ENCODE assay signal across 8 mouse cellular contexts in the genomic region with DNA sequence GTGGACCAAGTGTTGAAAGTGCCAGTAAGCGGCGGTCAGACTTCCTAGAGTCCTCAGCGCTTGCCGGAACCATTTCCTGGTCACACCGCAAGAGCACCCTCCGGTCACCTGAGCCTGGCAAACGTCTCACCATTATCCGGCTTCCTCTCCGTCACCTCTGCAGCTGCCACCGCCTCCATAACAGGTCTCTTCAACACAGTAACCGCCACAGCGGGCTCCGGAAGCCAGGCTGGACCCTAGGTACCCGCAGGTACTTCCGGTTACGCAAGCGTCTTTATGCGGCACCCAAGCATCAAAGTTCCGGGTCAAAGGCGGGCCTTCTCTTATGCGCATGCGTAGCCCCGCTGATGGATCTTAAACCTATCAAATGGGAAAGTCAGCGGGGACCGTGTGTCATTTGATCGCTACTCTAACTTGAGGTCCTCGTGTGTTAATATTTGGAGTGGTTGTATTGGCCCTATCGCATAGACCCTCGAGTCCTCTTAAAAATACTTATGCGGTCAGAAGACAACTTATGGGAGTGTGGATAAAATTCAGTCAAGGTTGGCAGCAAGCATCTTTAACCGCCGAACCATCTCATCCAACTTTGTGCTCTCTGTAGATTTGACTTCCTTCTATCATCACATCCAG. TPM values are rescaled to one million over a fixed set of nuclear protein-coding genes. Genes with fewer than 3 reads are reported as not detected.
DNase-seq lines count a peak whose midpoint lies in the region; ATAC-seq lines count a peak whose summit lies in the region.

A gene (minus strand): TSS at position 301 of the 630 bp plus-strand sequence.

- 6% methylated on average over 32 of the region's 32 CpGs for WGBS in forebrain, embryonic 14.5 days
- WGBS in neural tube, embryonic 15.5 days: 5% methylated on average over 32 of the region's 32 CpGs

- peak within 1 kb of the TSS; percentile 71 for H3K4me3 ChIP-seq in forebrain, embryonic 14.5 days (ENCODE audit: low read depth, low read length)
- peak within 1 kb of the TSS; percentile 77 for H3K4me3 ChIP-seq in neural tube, embryonic 15.5 days (replicated peaks)

- H3K27me3 ChIP-seq in forebrain, embryonic 14.5 days (replicated peaks; ENCODE audit: control insufficient read depth, insufficient read depth, low read length): no peaks in the 10 kb centered on the region
- no peaks in the 10 kb centered on the region for H3K27me3 ChIP-seq in neural tube, embryonic 15.5 days (replicated peaks)

- ATAC-seq in forebrain, embryonic 14.5 days: peak; percentile 91
- ATAC-seq in neural tube, embryonic 15.5 days (ENCODE audit: low FRiP score): peak; percentile 84

- H3K9ac ChIP-seq in forebrain, embryonic 14.5 days (ENCODE audit: low read length): peak within 1 kb of the TSS; percentile 79
- H3K9ac ChIP-seq in neural tube, embryonic 15.5 days (replicated peaks): peak within 1 kb of the TSS; percentile 74

- H3K4me2 ChIP-seq in forebrain, embryonic 14.5 days (ENCODE audit: low read length): peak within 1 kb of the TSS; percentile 90
- H3K4me2 ChIP-seq in neural tube, embryonic 15.5 days: peak within 1 kb of the TSS; percentile 85

- intact Hi-C loops in heart, postnatal 14 days (cut with DNase I): no loop called here

- DNase-seq in ES-CJ7 (ENCODE audit: low read depth, low spot score): peak; percentile 95
- DNase-seq in cerebellum, adult 11 months: peak; percentile 93
- peak; percentile 98 for DNase-seq in forebrain, embryonic 14.5 days (ENCODE audit: low spot score)
- peak; percentile 91 to 92 for DNase-seq in heart, postnatal 14 days
- DNase-seq in layer of hippocampus, adult 11-12 months (ENCODE audit: low spot score): peak; percentile 96
- DNase-seq in lung, adult 18-20 months: peak; percentile 94 to 96
- DNase-seq in testis, postnatal 14 days (ENCODE audit: low spot score): peak; percentile 91

- no peaks in the 10 kb centered on the region for H3K9me3 ChIP-seq in forebrain, embryonic 14.5 days (replicated peaks; ENCODE audit: control insufficient read depth, low read length)
- no peaks in the 10 kb centered on the region for H3K9me3 ChIP-seq in neural tube, embryonic 15.5 days (replicated peaks)

- H3K4me1 ChIP-seq in forebrain, embryonic 14.5 days (ENCODE audit: control insufficient read depth, insufficient read depth, low read length): peaks cover 9% of the 10 kb centered on the region
- H3K4me1 ChIP-seq in neural tube, embryonic 15.5 days: peaks cover 23% of the 10 kb centered on the region

- peaks cover 65% of the 10 kb centered on the region for H3K36me3 ChIP-seq in forebrain, embryonic 14.5 days (ENCODE audit: control insufficient read depth, insufficient read depth, low read length)
- peaks cover 57% of the 10 kb centered on the region for H3K36me3 ChIP-seq in neural tube, embryonic 15.5 days

- H3K27ac ChIP-seq in forebrain, embryonic 14.5 days (ENCODE audit: low read depth, low read length): peak within 1 kb of the TSS; percentile 55; the same call in 1 of the 2 replicates
- peak within 1 kb of the TSS; percentile 88 for H3K27ac ChIP-seq in neural tube, embryonic 15.5 days (replicated peaks)

RNA-seq across cellular contexts. Expression of the gene that starts here (rescaled TPM):
- 39.6 and 40.7 TPM in 2 replicates for polyA plus RNA-seq in forebrain, embryonic 14.5 days (2014; fragmentation: Nextera tagmentation; extraction: Ambion mirVana)
- total RNA-seq in heart, postnatal 14 days (2021): 10 to 100 TPM; 47.0 to 50.7 TPM
- 30.2 and 33.2 TPM in 2 replicates for polyA plus RNA-seq in neural tube, embryonic 15.5 days (2015; fragmentation: Nextera tagmentation; extraction: Ambion mirVana)

Comparison
In these comparisons a context has a peak if more than half of its experiments do, and no peak if none do; other contexts are left out.
1. Peak in every context shown above with its lines: DNase-seq, ATAC-seq, H3K4me3 ChIP-seq and H3K27ac ChIP-seq.